Mouse (Mus musculus): ENCODE results near the gene Map2k5. TPM values are rescaled to one million over a fixed set of nuclear protein-coding genes. Genes with fewer than 3 reads are reported as not detected.
A peak's percentile ranks its signal among the peaks of the same experiment; 100 is the strongest.

Map2k5 gene
- polyA plus RNA-seq, 1 experiment = 38.0 TPM

- no peak for DNase-seq
- WGBS = 7% methylated on average over 6 of the region's 6 CpGs
- no peak for TF ChIP-seq CTCF (IDR thresholded peaks at IDR 0.05; ENCODE audit: insufficient read depth, low read length)
- no peak for TF ChIP-seq POLR2A (IDR thresholded peaks at IDR 0.05; ENCODE audit: borderline replicate concordance, extremely low read depth, low read depth, low read length)
- Histone ChIP-seq H3K4me3 (replicated peaks; ENCODE audit: extremely low read depth, low read depth, low read length) (peak overlapping the region; percentile 57), H3K4me1 (ENCODE audit: control insufficient read depth, insufficient read depth, low read length) (peaks cover 9% of the 10 kb centered on the region; the same call in 1 of the 2 replicates)
Measured at GRCm38 (mm10) chr9:63133659-63134058, 244.0 kb downstream of the Map2k5 start.

DNA sequence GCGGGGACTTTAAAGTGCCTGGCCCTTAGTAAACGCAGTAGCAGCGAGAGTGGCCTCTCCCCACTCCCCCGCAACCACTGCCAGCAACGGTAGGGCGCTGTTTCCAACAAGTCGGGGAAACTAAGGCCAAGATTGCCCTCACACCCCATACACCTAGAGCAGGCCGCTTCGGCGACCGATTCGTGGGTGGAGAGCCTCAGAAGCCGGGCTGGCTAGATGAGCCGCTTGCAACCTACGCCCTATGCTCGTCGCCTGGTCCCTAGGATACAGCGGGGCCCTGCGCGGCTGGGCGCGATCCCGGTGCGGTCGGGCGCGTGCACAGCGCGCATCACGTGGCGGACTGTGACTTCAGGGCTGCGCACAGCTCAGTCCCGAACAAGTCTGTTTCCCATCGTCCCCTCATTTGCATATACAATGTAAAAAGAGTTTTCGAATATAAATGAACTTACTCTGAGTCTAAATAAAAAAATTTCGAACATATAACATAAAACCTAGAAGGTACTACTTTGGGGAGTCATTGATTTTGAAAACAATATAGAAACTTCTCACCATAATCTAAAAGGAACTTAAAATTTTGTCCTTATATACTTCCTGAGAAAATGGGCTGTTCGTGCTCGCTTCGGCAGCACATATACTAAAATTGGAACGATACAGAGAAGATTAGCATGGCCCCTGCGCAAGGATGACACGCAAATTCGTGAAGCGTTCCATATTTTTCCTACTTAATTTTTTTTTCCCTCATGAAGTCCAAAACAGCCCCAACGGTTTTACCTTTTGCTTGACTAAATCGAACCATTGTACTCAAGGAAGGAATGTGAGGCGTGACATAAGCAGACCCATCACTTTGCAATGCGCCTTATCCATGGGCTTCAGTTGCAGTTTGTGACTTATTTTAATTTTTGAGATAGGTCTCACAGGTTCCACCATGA is 244.8 kb downstream of the Map2k5 start:
- under 1% methylated on average over 48 of the region's 48 CpGs for WGBS
- Histone ChIP-seq H3K4me3 (replicated peaks; ENCODE audit: extremely low read depth, low read depth, low read length) (peak overlapping the region; percentile 96), H3K4me1 (ENCODE audit: control insufficient read depth, insufficient read depth, low read length) (peaks cover 9% of the 10 kb centered on the region; the same call in 1 of the 2 replicates)
- no peak for TF ChIP-seq CTCF (IDR thresholded peaks at IDR 0.05; ENCODE audit: insufficient read depth, low read length)
- TF ChIP-seq POLR2A (IDR thresholded peaks at IDR 0.05; ENCODE audit: borderline replicate concordance, extremely low read depth, low read depth, low read length) = peak; percentile 98
- peak; percentile 92 for DNase-seq

GRCm38 (mm10) chr9:63131957-63132602 is 245.6 kb downstream of the Map2k5 start:
- Histone ChIP-seq H3K4me1 (ENCODE audit: control insufficient read depth, insufficient read depth, low read length) (peaks cover 9% of the 10 kb centered on the region; the same call in 1 of the 2 replicates), H3K4me3 (replicated peaks; ENCODE audit: extremely low read depth, low read depth, low read length) (peak overlapping the region; percentile 96)
- 10% methylated on average over 28 of the region's 28 CpGs for WGBS
- TF ChIP-seq CTCF (IDR thresholded peaks at IDR 0.05; ENCODE audit: insufficient read depth, low read length) (no peak), POLR2A (IDR thresholded peaks at IDR 0.05; ENCODE audit: borderline replicate concordance, extremely low read depth, low read depth, low read length) (no peak)
- DNase-seq = peak; percentile 63

GRCm38 (mm10) chr9:63129641-63130041 is 248.1 kb downstream of the Map2k5 start:
- peaks cover 3% of the 10 kb centered on the region; the same call in 1 of the 2 replicates for H3K4me1 ChIP-seq (ENCODE audit: control insufficient read depth, insufficient read depth, low read length)
- WGBS = 45% methylated on average over 8 of the region's 8 CpGs
- no peak for TF ChIP-seq CTCF (IDR thresholded peaks at IDR 0.05; ENCODE audit: insufficient read depth, low read length)
- TF ChIP-seq POLR2A (IDR thresholded peaks at IDR 0.05; ENCODE audit: borderline replicate concordance, extremely low read depth, low read depth, low read length) = no peak
- H3K4me3 ChIP-seq (replicated peaks; ENCODE audit: extremely low read depth, low read depth, low read length) = no peak overlapping the region
- peak; percentile 54 for DNase-seq

DNA sequence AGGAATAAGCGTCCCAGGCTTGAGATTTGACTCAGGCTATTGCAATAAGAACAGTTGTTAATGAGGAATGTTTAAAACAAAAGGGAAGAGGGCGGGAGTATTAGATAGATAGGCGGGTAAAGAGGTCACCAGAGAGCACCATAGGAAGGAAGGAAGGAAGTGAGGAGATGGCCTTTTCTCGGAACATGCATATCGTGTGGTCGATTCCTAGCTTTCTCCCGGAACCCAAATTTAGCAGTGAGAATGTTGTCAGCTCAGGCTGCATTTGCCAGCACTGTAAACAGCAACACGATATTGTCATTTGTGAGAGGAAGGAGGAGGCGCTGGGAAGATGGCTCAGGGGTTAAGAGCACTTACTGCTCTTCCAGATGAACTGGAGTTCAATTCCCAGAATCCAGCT is 253.2 kb downstream of the Map2k5 start:
- no peak overlapping the region for H3K4me3 ChIP-seq (replicated peaks; ENCODE audit: extremely low read depth, low read depth, low read length)
- 31% methylated on average over 9 of the region's 9 CpGs for WGBS
- TF ChIP-seq CTCF (IDR thresholded peaks at IDR 0.05; ENCODE audit: insufficient read depth, low read length) (no peak), POLR2A (IDR thresholded peaks at IDR 0.05; ENCODE audit: borderline replicate concordance, extremely low read depth, low read depth, low read length) (no peak)
- no peak for DNase-seq
- H3K4me1 ChIP-seq (ENCODE audit: control insufficient read depth, insufficient read depth, low read length) = no peaks in the 10 kb centered on the region

DNA sequence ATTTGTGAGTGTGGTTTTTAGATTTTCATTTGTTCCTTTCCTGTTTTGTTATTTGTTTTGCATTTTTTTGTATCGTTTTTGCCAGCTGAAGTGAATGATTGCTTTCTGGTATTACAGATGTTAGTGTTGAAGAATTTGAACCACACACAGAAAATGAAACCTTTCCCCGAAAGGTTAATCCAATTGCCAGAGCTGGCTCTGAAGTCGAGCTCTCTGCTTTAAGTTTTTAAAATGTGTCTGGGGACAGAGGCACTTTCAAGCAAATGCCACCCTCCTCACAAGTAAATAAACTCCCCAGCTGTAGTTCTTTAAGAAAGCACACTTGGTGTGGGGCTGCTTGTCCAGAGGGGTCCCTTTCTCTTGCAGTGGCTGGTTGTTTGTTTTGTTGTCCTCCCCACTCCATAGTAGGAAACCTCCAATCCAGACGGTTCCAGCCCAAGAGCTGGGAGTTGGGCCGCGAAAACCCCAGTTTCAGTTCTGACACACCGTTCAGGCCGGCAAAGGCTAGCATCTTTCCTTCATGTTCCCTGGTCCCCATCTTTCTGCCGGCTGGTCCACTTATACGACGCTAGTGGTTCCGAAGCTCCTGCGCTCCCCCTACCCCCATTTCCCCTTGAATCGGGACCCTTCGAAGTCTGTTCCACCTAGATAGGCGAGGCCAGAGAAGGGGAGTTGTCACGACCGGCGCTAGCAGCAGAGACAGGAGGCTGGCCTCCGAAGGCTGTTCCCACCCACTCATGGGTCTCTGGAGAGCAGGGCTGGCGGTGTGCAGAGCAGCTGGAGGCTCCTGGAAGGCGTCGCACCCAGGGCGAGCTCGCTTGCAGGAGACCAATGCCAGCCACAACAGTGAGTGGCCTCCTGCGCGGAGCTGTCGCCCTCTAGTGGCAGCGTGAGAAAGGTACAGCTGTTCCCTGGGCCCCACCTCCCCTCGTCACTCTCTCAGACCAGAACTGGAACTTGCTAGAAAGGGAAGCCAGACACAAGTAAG is 254.0 kb downstream of the Map2k5 start:
- H3K4me1 ChIP-seq (ENCODE audit: control insufficient read depth, insufficient read depth, low read length) = no peaks in the 10 kb centered on the region
- 4% methylated on average over 30 of the region's 30 CpGs for WGBS
- DNase-seq = peak; percentile 89
- TF ChIP-seq POLR2A (IDR thresholded peaks at IDR 0.05; ENCODE audit: borderline replicate concordance, extremely low read depth, low read depth, low read length) (peak; percentile 61; the same call in 1 of the 2 replicates), CTCF (IDR thresholded peaks at IDR 0.05; ENCODE audit: insufficient read depth, low read length) (peak; percentile 96)
- peak overlapping the region; percentile 55 for H3K4me3 ChIP-seq (replicated peaks; ENCODE audit: extremely low read depth, low read depth, low read length)

DNA sequence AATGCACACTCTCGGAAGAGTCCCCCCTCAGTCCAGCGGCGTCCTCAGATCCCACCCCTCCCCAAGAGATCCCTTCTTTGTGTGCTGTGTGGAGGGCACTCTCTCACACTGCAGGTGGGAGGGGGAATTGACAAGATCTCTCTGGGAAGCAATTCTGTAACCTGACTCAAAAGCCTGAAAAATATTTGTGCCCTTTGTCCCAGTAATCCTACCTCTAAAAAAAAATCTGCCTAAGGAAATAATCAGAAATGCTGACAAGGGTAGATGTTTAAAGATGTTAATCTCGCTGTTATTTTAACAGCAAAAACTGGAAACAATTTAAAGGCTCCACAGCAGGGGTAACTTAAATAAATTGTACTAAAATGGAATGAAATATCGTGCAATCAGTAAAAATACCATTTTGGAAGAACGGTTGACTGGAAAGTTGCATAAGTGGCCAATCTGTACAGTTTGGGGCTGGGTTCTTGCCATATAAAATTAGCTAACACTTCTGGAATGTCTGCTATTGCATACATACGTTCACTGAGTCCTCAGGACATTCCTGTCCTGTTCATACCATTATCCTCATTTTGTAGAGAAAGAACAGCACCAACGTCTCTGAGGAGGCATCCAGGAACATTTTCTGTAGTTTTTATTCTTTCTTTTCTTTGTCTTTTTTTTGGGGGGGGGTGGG is 255.4 kb downstream of the Map2k5 start:
- H3K4me1 ChIP-seq (ENCODE audit: control insufficient read depth, insufficient read depth, low read length) = no peaks in the 10 kb centered on the region
- H3K4me3 ChIP-seq (replicated peaks; ENCODE audit: extremely low read depth, low read depth, low read length) = no peak overlapping the region
- DNase-seq = no peak
- 63% methylated on average over 8 of the region's 8 CpGs for WGBS
- TF ChIP-seq CTCF (IDR thresholded peaks at IDR 0.05; ENCODE audit: insufficient read depth, low read length) = no peak
- TF ChIP-seq POLR2A (IDR thresholded peaks at IDR 0.05; ENCODE audit: borderline replicate concordance, extremely low read depth, low read depth, low read length) = no peak

DNA sequence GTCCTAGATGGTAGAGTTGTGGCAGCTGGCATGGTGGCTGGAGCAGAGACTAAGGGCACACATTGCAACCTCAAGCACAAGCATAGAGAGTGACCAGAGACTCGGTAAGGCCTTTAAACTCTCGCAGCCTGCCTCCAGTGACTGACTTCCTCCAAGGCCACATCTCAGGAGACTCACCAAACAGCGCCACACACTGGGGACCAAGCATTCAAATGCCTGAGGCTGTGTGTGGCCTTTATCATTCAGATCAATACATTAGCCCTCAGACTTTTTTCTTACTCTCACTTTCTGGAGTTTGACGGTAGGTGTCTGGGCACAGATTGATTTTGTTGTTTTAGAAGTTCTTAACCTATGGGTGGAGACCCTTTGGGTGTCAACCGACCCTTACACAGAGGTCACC is 259.3 kb downstream of the Map2k5 start:
- 77% methylated on average over 5 of the region's 5 CpGs for WGBS
- H3K4me1 ChIP-seq (ENCODE audit: control insufficient read depth, insufficient read depth, low read length) = no peaks in the 10 kb centered on the region
- no peak for DNase-seq
- TF ChIP-seq CTCF (IDR thresholded peaks at IDR 0.05; ENCODE audit: insufficient read depth, low read length) = no peak
- TF ChIP-seq POLR2A (IDR thresholded peaks at IDR 0.05; ENCODE audit: borderline replicate concordance, extremely low read depth, low read depth, low read length) = no peak
- no peak overlapping the region for H3K4me3 ChIP-seq (replicated peaks; ENCODE audit: extremely low read depth, low read depth, low read length)

Other genes starting within 250 kb of the Map2k5 start
- gene Skor1, start 228.9 kb downstream of the Map2k5 start, polyA plus RNA-seq (2012; rRNA removed) = 0.02 and 0.07 TPM in 2 replicates
- 36.0 and 58.5 TPM in 2 replicates for gene 2300009A05Rik, start 21.3 kb upstream of the Map2k5 start, polyA plus RNA-seq (2012; rRNA removed)
- gene Iqch, start 224.6 kb upstream of the Map2k5 start, polyA plus RNA-seq (2012; rRNA removed) = 0.07 and 0.11 TPM in 2 replicates
- gene Aagab, start 224.8 kb upstream of the Map2k5 start, polyA plus RNA-seq (2012; rRNA removed) = 9.5 and 10.9 TPM in 2 replicates

Data from lung, adult 2 months (tissue).